Mouse (Mus musculus): ENCODE measurements around the gene Postn.

The Postn gene

DNA sequence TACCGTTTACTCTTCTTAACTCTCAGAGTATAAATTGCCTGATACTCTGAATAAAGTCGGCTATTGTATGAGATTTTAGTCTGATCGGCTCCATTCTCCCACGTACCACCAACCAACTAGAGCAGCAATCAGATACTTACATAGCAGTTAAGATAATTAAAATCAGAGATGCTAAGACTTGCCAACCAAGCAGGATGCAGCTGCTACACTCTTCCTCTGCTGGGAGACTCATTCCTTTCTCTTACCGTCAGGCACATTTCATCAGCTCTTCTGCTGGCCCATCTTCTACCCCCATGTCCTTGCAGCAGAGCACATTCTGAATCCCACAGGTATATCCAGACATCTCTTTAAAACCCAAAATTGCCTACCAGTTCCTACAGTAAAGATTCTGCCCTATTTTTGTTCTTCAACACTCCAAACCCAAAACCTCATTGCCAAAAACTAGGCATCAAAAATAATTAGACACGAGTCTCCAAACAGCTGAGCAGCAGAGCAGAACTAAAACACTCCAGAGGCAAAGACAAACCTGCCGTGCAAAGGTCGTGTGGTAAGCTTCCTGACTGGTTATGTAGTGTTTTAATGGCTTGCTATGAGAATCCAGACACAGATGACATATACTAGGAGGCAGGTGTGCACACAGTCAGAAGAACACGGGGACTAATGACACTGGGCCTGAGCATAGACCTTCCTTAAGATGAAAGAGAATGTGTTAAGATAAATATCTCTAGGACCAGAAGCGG is 59.5 kb downstream of the Postn start:
- DNase-seq (ENCODE audit: low spot score in 2 of 2), result no peak

DNA sequence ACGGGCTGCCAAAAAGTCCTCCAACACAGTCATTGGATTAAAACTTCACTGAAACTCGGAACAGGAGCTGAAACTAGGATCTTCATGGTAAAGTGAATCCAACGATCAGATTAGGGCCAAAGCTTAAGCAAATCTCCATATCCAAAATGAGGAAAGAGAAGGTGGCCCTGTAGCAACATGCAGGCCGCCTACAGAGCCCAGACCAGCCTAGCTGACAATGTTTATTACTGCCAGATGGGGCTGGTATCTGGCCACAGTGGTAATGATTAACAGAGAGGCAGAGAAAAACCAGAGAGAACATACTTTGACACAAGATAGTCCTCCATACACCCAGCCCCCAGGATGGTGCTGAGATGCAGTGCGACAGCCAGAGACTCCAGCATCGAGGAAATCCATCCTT is 60.1 kb downstream of the Postn start:
- DNase-seq (ENCODE audit: low spot score in 2 of 2), result no peak

- no peak for DNase-seq (ENCODE audit: low spot score in 2 of 2)
Observed at GRCm38 (mm10) chr3:54421666-54422065, 60.8 kb downstream of the Postn start.

GRCm38 (mm10) chr3:54424146-54424545 is 63.2 kb downstream of the Postn start:
- DNase-seq (ENCODE audit: low spot score in 2 of 2), result no peak

DNA sequence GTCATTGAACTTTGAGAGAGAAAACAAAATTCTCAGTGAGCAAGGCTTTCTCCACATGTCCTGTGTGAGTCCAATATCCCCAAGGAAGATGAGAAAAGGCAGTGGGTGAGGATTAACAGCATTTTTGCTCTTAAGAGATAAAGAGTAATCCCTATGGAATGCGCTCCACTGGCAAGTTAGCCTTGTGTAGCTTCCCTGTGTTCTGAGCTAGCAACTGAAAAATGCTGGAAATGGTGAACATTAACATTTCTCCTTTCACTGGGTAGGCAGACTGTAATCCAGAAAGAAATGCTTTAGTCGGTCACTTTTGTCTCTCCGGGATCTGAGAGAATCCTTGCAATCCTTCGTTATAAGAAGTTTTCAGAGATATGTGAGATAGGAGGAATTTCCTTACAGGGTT is 70.8 kb downstream of the Postn start:
- DNase-seq (ENCODE audit: low spot score in 2 of 2), result no peak

DNA sequence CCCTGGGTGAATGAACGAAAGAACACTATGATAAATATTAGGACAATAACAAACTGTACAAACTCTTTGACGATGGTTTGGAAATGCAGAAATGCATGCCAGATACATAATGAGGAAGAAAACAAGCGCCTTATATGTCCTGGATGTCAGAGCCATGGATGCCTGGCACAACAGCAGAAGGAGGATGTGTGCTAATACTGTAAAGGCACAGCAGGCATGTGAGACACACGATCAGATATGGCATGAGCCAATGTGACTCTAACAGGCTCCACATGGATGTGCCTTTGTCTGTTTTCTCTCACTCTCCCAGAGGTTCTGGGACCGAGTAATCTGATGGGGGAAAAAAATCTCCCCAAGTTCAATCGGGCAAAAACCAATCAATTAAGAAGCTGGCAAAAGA is 71.3 kb downstream of the Postn start:
- no peak for DNase-seq (ENCODE audit: low spot score in 2 of 2)

- no peak for DNase-seq (ENCODE audit: low spot score in 2 of 2)
Observed at GRCm38 (mm10) chr3:54432605-54433004, 71.7 kb downstream of the Postn start.

GRCm38 (mm10) chr3:54434571-54434970 is 73.7 kb downstream of the Postn start:
- no peak for DNase-seq (ENCODE audit: low spot score in 2 of 2)

DNA sequence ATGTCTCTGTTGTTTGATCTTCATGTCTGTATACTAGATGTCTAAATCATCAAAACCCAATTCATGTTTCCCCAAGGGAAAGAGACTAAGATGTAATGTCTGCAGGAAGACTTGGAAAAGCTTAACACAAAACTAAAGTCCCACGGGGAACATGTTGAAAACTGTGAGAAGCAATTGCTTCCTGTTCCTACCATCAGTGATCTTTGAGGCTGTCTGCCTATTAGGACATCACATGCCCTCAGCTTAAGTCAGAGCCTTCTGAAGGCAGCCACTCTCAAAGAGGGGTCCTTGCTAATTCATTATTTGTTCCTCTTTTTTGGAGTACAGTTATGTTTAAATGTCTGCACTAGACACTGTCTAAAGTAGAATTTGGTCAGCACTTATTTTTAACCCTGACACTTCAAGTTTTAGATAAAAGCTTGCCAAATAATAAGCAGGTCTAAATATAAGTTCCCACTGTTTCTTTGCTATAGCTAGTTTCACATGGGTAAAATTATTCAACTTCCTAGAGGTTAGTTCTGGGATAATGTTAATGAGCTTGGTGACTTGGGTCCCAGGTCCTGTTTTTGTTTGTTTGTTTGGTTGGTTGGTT is 75.6 kb downstream of the Postn start:
- no peak for DNase-seq (ENCODE audit: low spot score in 2 of 2)

Measured in frontal cortex, postnatal 10 days (tissue).